Mouse (Mus musculus): ENCODE measurements at regions not wholly inside any gene's neighbourhood (a gene's known extent, or its start where the extent isn't known, plus 50 kb on each side); places are given as distances from the start of the nearest gene placed in this dataset.

DNA sequence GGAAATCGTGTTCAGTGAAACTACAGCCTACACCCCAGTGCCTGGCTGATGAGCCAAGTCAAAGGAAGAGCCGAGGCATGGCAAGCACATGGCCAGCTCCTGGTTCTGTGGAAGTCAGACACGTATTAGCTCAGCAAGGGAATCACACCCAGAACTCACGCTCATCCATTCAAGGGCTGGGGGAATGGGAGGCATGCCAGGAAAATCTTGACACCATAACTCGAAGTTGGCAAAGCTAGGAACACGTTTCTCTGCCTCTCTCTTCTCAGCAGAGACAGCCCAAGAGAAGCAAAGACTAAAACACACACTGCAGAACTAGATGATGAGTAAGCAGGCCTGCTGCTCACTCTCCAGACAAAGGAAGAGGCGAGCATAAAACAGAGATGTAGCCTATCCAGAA is 53.5 kb upstream of the Ypel5 start:
- intact Hi-C loops (cut with DNase I): loop anchor here (2.0 to 10.0 kb wide), 3 partner anchors 908 to 1222 kb away; no protein-coding TSS in a partner anchor
- no peak for DNase-seq

DNA sequence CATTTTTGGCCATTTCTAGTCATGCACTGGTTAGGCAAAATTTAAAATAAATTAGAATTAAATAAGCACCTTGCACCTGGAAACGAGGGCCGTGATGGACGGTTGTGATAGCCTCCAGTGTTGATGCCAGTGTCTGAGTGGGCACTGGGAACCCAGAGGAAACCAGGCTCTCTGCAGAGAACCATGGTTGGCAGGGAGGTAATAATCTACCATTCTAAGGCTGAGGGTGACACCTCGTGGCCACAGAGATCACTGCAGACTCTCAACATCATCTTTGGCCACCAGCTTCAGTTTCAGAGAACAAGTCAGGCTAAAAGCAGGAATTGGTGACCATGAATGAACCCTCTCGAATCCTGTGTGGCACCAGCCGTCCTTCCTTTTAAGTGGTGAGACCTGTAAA is 54.5 kb upstream of the Ypel5 start:
- DNase-seq: peak; percentile 66 to 76
- intact Hi-C loops (cut with DNase I): loop anchor here (1.0 to 10.0 kb wide), 5 partner anchors 175 to 1221 kb away; no protein-coding TSS in a partner anchor

- intact Hi-C loops (cut with DNase I): no loop called here
- no peak for DNase-seq
These were observed 68.0 kb upstream of the Ypel5 start for GRCm38 (mm10) chr17:72768266-72768665.

DNA sequence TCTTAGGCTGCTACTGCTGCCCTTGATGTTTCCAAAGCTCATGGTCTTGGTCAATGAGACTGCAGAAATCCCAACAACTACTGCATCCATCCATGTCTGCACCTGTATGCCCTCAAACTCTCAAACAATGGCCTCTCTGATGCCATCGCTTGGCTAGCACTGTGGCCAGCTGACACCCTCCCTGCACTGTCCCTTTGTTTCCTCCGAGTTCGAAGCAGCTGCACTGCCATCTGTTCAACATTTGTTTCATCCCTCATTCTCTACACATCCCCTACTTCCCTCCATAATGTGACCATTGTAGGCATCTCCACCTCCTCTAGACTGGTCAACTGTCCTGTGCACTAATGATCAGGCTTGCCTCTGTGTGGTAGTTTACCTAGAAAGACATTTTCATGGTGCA is 75.3 kb upstream of the Ypel5 start:
- DNase-seq: no peak
- intact Hi-C loops (cut with DNase I): no loop called here

DNA sequence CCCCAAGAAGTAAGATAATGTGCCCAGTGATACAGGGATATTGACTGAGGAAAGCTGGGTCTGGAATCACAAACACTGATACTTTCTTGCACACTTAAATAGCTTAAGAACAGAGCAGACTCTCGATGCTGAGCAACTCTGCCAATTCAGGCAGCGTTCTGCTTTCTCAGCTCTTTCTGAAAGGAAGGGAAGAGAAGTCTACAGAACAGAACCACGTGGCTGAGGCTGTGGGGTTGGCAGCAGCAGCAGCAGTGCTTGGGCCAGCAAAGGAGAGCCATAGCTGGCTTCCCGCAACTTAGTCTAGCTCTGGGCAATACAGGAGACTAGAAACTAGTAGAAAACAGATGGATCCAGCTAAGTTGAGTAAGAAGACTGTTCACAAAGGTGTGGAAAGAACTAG is 89.8 kb upstream of the Ypel5 start:
- intact Hi-C loops (cut with DNase I): no loop called here
- DNase-seq: no peak

DNA sequence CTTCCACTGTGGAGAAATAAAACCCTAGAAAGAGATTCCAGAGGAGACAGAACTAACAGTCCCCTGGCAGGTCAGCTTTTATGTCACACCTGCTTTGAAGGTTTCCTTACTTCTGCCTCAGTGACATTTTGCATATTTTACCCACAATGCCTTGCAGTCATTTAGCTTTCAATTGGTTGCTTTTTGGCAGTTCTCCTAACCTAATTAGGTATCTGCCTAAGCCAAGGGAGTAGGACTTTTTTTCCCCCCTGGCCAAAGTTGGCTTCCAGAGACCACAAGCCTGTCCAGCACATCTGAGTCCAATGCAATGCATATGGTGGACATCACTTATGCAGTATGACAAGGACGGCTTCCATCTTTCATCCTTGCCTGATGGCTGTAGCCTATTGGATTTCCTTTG is 103.2 kb upstream of the Ypel5 start:
- intact Hi-C loops (cut with DNase I): no loop called here
- DNase-seq: no peak

DNA sequence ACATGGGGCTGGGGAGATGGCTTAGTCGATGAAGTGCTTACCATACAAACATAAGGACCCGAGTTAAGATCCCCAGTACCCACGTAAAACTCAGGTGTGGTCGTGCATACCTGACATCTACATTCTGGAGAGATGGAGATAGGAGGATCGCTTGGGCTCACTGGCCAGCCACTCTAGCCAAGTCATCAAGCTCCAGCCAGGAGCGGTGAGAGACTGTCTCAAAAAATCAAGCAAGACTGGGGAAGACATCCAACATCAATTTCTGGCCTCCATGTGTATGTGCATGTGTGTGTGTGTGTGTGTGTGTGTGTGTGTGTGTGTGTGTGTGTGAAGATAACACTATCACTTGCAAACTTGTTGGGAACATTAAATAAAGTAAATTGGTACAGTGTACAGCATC is 104.6 kb upstream of the Ypel5 start:
- intact Hi-C loops (cut with DNase I): no loop called here
- no peak for DNase-seq

- DNase-seq: peak in 1 of 2 experiments; percentile 2
- intact Hi-C loops (cut with DNase I): no loop called here
These were observed 105.1 kb upstream of the Ypel5 start for GRCm38 (mm10) chr17:72731175-72731574.

GRCm38 (mm10) chr17:72720753-72721152 is 115.5 kb upstream of the Ypel5 start:
- intact Hi-C loops (cut with DNase I): no loop called here
- DNase-seq: no peak

- intact Hi-C loops (cut with DNase I): no loop called here
- DNase-seq: no peak
These were observed 115.2 kb upstream of the Alk start for GRCm38 (mm10) chr17:72719618-72720017.

DNA sequence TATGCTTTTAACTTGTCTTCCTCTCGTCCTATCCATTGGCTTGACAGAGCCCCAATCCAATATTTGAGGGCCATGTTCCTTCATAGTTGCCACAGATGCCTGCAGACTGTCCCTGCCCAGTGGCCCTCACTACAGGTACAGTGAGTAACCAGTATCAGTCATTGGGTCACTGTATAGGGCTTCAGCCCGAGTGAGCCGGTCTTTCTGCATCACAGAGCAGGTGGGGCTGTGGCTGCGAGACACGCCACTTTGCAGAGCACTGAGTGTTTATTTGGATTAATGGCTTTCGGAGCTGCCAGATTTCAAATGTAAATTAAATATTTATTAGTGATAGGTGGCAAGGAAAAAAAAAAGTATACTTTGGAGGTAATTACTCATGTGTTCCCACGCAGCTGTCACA is 87.2 kb upstream of the Alk start:
- intact Hi-C loops (cut with DNase I): no loop called here
- DNase-seq: no peak

GRCm38 (mm10) chr17:72689606-72690005 is 85.2 kb upstream of the Alk start:
- no peak for DNase-seq
- intact Hi-C loops (cut with DNase I): no loop called here

- DNase-seq: no peak
- intact Hi-C loops (cut with DNase I): no loop called here
These were observed 84.4 kb upstream of the Alk start for GRCm38 (mm10) chr17:72688800-72689199.

DNA sequence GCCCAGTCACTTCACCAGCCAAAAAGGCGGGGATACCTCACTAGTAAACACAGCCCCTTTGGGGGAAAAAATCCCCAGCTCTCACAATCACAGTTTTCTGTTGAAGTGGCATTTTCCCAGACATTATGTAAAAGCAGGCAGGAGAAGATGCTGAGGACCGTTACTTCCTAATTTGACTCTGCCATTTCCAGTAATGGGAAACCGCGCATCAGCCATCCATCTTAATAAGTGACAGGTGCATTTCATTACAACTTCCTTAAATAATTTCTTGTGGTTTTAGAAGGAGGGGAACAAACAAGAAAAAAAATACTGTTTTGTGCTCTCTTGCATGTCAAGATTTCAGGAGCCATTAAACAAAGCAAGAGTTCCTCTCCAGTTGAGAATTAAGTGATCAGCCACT is 70.2 kb upstream of the Alk start:
- intact Hi-C loops (cut with DNase I): no loop called here
- no peak for DNase-seq

DNA sequence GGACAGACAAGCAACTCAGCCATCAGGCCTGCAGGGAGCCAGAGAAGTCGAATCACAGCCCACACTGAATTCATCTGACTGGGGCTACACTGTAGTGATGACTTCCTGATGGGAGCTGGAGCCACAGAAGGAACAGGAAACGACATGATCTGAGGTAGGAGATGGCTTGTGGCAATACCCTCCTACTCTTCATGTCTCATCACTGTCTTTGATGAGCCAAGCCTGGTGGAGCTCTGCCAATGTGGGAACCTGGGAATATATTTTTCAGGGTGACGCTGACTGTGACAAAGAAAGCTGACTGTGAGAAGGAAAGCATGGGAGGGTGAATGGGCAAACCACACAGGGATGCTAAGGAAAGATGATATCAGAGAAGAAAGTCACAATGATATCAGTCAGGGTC is 67.6 kb upstream of the Alk start:
- DNase-seq: no peak
- intact Hi-C loops (cut with DNase I): no loop called here

DNA sequence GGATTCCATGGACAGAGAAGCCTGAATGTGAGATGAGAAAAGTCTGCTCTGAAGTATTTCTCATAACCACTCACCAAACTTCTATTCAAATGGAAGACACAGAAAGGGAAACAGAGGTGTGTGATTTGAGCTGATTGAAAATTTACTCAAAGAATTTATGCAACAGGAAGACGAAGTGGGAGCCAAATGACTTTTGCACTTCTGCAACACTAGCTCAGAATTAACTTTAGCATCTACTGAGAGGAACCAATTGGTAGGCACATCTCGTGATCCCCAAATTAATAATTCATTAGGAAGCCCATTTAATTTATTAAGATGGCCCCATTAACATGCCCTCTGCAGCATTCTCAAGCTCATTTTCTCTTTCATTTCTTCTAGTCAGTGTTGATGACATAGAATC is 62.5 kb upstream of the Alk start:
- intact Hi-C loops (cut with DNase I): no loop called here
- DNase-seq: no peak

DNA sequence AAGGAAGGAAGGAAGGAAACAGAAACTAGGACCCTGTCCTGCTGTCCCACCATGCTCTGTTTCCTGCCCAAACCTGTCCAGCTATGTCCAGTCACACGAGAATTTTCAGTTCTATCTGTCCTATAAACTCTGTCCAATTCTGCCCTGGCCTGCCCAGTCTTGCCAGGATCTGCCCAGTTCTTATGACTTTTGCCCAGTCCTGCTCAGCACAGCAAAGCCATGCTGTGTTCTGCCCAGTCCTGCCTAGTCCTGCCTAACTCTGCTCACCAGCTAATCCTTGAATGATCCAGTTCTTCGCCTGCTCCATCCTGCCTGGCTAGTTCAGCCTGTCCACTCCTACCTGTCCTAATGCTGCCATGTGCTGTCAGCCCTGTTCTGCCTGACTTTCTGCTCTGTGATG is 57.3 kb upstream of the Alk start:
- no peak for DNase-seq
- intact Hi-C loops (cut with DNase I): no loop called here

- DNase-seq: no peak
- intact Hi-C loops (cut with DNase I): no loop called here
These were observed 54.3 kb upstream of the Alk start for GRCm38 (mm10) chr17:72658744-72659143.

DNA sequence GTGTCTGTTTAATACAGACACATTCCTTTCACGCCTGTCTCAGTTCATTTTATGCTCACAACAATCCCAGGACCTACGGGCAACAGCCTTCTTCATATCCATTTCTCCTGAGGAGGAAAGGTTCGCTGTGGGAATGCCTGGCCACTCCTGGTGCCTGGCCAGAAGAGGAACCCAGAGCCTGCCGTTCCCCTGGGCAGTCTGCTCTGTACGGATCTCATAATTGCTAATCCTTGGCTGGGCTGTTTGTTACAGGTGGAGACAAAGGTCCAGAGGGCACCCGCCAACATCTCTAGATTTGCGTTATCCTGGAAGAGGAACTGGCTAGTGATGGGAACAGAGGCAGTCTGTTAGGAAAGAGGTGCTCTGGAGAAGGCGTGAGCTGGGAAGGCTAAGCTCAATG is 53.4 kb upstream of the Alk start:
- no peak for DNase-seq
- intact Hi-C loops (cut with DNase I): no loop called here

All from heart, postnatal 14 days (tissue).